Mouse (Mus musculus): ENCODE measurements around the gene Btbd1.

GRCm38 (mm10) chr7:81847010-81847409 lies 17.8 kb upstream of the Btbd1 start:
- TF ChIP-seq CTCF (conservative IDR thresholded peaks at IDR 0.05; ENCODE audit: low read length), result no peak
- no peak for TF ChIP-seq POU5F1 (IDR thresholded peaks at IDR 0.05; ENCODE audit: borderline replicate concordance, low read length)
